Mouse (Mus musculus) inflammation-experienced regulatory T-cells, adult 6 months (primary cell): ENCODE results near the gene Zfp541. TPM values are rescaled to one million over a fixed set of nuclear protein-coding genes. Genes with fewer than 3 reads are reported as not detected.

Experiments
- ATAC-seq: one replicate; pipeline ENCODE4 v1.8.0; 2017
- polyA plus RNA-seq, 3 experiments: library from polyadenylated mRNA; unstranded; fragments of 100-300 nt; shearing (Covaris generic); gene quantifications; one replicate each; pipeline ENCODE4 v1.2.1; 2017

Gene Zfp541
- under 1 TPM in 1 of 3 experiments, not detected in 2; 0.07 TPM for polyA plus RNA-seq

DNA sequence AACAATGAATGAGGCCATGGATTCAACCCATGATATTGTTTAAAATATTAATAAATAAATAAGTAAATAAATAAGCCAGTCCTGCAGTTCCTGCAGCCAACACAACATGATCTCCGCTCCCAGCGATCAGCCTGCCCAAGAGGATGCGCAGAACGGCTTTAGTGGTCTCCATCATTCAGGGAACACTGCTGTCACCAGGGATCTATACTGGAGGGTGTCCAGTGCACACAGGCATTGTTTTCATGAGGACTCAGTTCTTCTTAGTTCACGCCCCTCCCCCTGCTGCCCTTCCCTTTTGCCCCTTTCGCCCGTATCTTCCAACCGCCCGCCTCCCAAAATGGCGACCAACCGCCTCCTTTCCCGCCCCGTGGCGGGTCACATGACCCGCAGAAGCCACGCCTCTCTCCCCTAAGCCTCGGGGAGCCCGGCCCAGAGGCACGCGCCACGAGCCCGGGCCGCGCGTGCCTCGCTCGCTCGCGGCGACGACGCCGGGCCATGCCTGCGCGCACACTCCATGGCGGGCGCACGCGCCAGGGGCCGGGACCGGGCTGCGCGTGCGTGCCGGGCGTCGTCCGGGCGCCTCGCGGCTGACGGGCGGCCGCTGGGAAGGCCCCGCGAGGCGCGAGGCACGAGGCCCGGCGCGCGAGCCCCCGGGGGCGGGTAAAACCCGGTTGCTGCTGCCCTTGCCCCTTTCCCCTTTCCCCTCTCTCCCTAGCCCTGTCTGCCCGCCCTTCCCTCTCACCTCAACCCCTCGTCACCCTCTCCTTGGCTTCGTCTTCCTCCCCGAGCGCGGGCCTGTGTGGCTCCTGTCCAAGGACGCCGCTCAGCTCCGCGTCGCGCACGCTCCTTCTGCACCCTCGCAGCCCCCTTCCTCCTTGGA, at the start of gene Zfp541:
Zfp541 (plus strand) TSS at position 596 of the 880 bp plus-strand sequence.
- ATAC-seq = no peak

GRCm38 (mm10) chr7:16012576-16013263, 48.9 kb upstream of the Zfp541 start:
- ATAC-seq = peak; percentile 52

GRCm38 (mm10) chr7:16013722-16014275, 47.8 kb upstream of the Zfp541 start:
- no peak for ATAC-seq

- no peak for ATAC-seq
These were observed 47.0 kb upstream of the Zfp541 start for GRCm38 (mm10) chr7:16014521-16015175.

- ATAC-seq = no peak
These were observed 46.2 kb upstream of the Zfp541 start for GRCm38 (mm10) chr7:16015384-16015783.

DNA sequence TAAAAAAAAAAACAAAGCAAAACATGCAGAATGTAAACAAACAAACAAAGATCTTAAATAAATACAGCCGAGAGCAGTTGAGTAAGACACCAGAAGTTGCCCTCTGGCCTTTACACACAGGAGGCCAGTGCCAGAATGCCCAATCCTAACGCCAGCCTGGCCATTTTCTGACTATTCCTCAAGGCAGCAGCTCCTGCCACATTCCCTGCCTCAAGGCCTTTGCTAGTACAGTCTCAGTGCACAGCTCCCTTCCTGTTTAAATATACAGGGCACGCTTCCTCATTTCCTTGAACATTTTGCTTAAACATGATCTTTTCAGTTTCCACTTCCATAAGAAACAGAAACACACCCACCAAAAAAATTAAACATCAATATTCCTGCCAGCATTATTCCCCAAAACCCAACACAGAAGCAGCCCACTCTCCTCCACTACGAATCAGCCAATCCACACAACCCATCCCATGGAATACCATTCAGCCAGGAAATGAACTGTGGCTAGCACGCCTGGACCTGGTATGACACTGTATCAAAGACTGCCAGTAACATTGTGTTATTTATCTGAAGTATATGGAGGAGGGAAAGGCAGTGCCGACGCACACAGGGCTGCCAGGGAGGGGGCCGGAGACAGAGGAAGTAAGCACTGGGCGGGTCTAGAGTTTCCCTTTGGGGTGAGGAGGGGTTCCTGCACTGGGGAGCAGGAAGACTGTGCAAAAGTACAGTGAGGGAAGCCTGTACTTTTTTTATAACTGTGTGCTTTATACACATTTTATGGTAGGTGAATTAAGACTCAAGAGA, 43.4 kb upstream of the Zfp541 start:
- peak; percentile 96 for ATAC-seq

- no peak for ATAC-seq
These were observed 42.1 kb upstream of the Zfp541 start for GRCm38 (mm10) chr7:16019256-16020094.

DNA sequence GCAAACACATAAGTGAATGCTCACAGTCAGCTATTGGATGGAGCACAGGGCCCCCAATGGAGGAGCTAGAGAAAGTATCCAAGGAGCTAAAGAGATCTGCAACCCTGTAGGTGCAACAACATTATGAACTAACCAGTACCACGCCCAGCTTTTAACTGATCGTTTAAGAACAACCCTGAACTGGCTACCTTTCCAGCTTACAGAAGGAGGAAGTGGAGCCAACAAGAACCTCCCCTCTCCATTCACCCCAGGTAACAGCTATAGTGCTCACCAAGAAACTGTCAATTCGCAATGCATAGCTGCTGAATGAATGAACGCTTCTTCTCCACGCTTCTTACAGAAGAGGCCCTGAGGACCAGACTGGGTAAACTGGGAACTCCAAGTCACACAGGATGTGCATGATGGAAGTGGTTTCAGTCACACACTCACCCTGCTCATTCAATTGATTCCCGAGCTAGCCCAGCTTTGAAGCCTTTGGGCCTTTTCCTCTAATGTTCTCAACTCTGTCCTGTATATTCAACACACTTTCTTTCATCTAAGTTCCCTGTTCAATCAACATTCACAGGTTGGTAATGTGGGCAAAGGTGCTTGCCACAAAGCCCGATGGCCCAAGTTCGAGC, 36.9 kb upstream of the Zfp541 start:
- ATAC-seq = no peak

DNA sequence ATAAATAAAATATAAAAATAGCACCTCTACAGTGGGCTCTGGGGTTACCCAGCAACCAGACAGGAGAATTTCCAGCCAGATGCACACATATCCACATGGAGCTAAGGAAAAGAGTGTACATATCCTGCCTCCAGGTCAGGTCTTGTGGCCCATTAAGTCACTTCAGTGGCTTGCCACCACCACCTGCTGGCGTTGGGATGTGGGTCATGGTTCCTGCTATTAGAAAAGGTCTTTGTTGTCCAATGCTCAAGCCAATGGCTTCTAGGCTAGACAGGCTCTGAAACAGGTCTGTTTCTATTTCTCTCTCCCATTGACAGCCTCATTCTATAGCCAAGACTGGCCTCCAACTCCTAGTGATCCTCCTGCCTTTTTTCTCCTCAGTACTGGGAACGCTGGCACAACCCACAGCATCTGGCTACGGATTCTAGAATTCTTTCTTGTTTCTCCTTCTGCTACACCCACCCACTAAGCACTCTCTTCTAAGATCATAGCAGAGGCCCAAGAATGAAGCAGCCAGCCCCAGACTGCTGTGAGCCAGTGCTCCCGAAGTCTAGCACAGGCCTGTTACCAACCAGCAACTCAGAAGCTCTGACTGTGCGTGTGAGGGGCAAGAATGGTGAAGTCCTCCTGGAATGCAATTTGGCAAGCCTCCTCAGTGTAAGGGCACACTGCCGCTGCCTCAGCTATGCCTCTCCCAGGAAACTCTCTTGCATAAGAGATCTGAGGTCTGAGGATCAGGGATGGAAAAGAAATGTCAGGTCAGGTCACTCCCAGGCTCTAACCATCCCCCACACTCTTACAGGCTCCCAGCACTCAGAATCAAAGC, 33.3 kb upstream of the Zfp541 start:
- no peak for ATAC-seq

GRCm38 (mm10) chr7:16031072-16031471, 30.5 kb upstream of the Zfp541 start:
- no peak for ATAC-seq

DNA sequence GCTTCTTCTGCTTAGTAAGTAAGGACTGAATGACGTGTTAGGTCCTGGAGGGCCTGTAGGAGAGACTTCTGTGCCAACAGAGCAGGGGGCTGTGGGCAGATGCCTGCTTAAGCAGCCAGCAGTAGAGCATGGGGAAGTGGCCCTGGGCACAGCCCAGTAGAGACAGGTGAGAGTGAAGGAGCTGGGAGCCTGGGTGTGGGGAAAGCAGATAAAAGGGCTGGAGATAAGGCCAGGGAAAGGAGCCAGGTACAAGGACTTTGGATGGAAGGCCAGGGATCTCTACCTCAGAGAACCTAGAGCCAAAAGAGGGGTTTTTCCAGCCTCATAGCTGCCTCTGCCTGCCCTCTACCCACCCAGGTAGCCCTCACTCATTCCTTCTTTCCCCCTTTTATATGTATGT, 28.6 kb upstream of the Zfp541 start:
- ATAC-seq = no peak

DNA sequence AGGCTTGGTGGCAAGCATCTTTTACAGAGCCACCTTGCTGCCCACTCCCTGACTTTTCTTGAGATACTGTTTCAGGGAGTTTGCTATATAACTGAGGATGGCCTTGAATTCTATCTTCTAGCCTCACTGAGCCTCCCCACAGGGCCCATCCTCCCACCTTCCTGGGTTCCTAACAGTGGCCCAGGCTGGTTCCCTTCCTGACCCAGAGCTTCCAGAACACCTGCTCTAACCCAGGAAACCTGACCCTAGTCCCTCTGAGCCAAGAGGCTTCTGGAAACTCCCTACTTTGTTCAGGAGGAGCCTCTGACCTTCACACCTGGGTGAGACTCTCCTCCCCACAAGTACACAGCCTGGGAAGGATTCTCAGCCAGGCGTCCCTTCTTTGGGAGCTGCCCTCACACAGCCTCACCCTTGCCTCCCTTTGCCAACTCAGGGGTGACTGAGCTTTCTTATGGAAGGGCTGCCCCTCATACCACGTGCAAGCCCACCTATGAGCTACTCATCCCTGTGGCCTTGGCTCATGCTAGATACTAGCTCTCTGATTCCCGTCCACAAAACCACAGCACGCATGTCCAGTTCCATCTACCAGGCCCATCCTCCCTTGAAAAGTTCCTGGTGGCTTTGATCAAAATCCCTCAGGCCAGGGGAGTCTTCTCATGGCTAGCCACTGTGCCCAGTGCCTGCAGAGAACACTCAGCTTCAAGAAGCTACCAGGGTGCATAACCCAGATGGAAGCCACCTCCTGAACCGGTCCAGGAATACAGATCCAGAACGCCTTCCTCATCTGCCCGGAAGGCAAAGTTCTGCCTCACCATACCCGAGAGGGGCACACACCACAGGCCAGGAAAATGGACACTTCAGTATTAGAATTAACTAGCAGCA, 27.8 kb upstream of the Zfp541 start:
- ATAC-seq = no peak

- ATAC-seq = no peak
These were observed 24.6 kb upstream of the Zfp541 start for GRCm38 (mm10) chr7:16036972-16037371.

DNA sequence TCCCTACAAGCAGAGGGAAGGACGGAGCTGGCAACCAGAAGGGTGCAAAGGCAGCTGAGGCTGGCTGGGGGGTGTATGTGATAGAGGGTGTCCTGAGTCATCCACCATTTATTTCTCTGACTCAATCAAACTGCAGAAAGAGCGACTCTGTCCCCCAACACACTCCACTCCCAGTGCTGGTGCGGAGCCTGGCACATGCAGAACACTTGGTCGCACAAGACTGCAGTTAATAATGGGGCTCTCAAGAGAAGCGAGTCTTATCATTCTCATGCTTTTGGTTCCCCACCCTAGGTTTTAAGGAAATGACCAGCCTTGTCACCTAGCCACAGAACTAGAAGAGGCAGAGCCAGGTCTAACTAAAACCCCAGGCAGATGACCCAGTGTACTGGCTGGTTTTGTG, 22.3 kb upstream of the Zfp541 start:
- ATAC-seq = no peak

DNA sequence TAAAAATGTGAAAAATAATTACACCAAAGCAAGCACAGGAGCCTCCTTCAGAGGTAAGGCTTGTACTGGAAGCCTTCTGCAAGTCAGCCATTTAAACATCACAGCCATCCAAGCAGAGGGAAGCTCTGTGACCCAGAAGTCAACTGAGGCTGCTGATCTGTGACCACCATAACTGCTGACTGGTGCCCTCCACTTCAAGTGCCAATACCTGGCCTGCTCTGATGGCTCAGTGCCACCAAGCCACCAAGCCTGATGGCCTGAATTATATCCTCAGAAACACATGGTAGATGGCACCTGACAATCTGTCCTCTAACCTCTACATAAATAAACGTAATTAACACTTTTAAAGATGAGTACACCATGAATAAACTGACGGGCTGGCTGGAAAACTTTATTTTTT, 20.4 kb upstream of the Zfp541 start:
- ATAC-seq = no peak

DNA sequence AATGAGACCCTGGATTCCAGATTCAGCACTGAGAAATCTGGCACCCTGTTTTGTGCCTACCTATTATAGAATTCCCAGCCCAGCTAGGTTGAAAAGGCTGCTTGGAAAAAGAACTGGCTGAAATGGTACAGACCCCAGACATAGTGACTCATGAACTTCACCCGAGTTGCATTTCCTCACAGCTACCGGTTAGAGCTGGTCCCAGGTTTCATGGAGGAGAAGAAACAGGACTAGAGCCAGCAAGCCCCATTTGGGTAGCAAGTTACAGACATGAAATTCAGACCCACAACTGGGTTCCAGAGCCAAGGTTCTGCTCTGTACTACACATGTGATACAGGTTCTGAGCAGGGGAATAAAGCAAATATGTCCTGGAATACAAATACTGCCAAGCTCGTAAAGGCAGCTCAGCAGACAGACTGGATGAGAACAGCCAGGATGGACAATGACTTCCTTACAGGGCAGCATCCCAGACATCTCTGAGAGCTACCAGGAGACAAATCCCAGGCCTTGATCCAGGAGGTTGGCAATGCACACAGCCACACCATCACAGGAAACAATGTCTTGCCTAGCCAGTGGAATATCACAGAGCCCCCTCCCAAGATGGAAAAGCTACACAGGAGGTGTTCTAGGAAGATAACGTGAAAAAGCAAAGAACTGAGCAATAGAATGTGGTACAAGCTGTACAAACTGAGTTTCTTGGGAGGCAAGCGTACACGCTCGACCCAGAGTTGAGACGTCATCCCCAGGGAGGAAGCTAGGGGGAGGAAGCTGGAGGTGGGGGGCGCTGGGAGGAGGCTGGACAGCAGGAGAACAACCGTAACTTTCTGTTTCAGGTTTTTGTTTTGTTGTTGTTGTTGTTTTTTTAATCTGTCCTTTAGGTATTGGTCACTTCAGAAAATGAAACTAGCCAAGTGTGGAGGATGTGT, 18.5 kb upstream of the Zfp541 start:
- ATAC-seq = no peak

GRCm38 (mm10) chr7:16043861-16044435, 17.7 kb upstream of the Zfp541 start:
- ATAC-seq = no peak
